Mouse (Mus musculus): ENCODE results near the gene Milr1.
"Not testable (repeated sequence)": the region's sequence is repeated elsewhere in the genome, so short reads cannot be mapped to it uniquely, and the experiment has no call there.

Gene Milr1

DNA sequence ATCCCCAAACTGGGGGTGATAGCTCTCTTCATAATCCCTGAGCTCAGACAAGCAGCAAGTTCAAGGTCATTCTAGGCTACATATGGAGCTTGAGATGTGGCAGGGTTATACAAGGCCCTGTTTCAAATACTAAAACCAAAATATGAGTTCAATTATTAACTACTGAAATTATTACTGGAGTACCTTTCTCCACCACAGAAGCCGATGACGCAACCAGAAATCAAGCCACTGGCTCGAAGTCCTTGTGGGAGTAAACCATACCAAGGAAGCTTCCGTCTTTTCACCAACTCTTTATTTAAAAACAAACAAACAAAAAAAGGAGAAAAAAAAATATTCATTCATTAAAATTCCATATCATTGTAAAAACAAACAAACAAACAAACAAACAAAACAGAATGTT is 25.9 kb downstream of the Milr1 start:
- DNase-seq (ENCODE audit: low spot score in 2 of 2): no peak

DNA sequence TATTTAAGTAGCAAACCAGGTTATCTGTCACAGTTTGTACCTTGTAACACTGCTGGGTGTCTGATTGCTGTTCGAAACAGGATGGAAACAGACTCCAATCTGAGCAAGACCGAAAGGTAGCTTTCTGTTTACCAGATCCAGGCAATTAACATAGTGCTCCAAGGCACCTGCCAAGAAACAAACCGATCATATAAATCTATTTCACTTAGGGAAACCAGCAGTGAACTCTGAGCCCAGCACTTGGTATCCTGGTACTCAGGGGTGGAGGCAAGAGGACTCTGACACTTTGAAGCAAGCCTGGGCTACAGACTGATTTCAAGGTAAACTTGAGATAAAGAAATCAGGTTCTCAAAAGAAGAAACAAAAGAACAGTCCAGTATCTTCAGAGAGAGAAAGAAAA is 26.4 kb downstream of the Milr1 start:
- DNase-seq (ENCODE audit: low spot score in 2 of 2): no peak

DNA sequence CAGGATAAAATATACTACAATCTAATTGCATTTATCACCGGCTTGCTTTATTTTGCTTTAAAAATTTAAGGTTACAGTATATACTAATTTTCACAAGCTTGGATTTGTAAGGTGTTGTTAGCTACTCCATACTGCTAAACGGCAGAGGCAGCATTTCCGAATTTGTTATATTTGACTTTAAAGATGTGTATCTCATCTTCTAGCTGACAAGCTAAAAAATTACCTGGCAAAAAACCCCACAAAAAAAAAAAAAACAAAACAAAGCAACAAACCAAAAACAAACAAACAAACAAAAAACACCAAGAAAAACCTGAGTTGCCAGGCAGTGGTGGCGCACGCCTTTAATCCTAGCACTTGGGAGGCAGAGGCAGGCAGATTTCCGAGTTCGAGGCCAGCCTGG is 27.1 kb downstream of the Milr1 start:
- no peak for DNase-seq (ENCODE audit: low spot score in 2 of 2)

DNA sequence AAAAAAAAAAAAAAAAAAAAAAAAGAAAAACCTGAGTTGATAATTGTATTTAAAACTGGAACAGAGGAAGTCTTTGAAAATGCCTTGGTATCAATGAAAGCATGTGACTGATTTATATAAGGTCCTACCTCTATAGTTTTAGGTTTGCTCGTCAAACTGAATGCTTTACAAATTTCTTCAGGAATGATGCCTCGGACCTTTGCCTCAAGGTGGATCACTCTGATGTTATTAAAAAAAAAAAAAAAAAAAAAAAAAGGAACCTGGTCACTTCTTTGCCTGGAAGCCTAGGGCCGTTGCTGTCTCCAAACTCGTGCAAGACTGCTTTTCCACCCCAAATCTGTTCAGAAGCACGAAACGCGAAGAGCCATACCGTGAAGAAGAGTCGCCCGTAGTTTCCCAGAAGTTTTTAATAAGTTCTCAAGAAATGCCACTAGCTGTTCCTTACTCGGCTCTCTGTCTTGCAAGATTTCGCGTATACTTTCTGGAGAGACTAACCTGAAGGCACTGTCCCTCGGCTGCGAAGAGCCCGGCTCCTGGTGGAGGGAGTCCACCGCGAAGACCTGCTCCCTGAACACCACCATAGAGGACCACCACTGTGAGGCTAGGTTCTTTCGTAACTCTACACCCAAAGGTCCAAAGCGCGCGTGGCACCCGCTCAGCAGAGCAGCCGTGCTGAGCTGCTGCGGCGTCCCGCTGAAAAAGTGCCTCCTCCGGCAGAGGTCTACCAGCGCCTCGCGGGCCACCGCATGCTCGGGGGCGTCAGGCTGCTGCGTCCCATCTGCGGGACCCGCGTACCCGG is 27.8 kb downstream of the Milr1 start:
- DNase-seq (ENCODE audit: low spot score in 2 of 2): no peak

DNA sequence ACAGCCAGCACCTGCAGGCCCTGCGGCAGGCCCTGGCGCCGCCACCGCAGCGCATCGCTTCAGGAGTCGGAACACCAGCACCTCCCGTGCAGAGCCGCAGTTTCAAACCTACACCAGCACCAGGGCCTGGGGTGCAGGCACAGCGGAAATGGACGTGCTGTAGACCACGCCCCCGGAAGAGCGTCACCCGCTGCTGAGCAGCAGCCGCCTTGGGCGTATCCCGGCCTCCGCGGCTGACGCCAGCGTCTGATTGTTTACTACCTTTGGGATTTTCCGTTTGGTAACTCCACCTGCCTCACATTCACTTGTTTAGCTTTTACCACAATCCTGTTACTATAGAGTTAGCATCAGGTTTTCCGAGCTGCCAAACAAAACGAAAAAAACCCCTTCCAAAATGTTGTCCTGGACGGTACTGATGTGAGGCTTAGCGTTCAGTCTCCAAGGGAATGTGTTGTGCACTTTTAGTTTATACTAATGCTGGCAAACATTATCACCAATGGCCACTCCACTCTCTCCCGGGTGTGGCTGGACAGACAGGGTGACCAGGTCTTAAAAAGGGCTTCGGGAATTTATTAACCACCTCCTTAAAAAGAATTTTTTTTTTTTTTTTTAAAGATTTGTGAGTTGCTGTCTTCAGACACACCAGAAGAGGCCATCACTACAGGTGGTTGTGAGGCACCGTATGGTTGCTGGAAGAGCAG is 28.5 kb downstream of the Milr1 start, which contains the start of gene Polg2:
Polg2 (minus strand) TSS at position 150 of the 701 bp plus-strand sequence.
- DNase-seq (ENCODE audit: low spot score in 2 of 2): peak; percentile 88 to 94

DNA sequence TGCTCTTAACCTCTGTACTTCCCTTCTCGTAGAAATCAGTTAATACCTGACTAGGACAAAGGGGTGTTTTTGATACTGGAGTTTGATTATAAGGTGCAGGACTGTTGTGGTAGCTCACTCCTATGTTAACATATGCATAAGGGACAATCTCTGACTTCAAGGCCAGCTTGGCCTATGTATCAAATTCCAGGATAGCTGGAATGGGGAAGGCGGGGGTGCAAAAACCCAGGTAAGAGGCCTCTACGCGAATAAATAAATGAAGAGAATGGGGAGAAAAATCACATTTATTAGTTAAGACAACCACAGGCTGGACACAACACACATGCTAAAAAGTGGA is 29.0 kb downstream of the Milr1 start:
- DNase-seq (ENCODE audit: low spot score in 2 of 2): no peak

DNA sequence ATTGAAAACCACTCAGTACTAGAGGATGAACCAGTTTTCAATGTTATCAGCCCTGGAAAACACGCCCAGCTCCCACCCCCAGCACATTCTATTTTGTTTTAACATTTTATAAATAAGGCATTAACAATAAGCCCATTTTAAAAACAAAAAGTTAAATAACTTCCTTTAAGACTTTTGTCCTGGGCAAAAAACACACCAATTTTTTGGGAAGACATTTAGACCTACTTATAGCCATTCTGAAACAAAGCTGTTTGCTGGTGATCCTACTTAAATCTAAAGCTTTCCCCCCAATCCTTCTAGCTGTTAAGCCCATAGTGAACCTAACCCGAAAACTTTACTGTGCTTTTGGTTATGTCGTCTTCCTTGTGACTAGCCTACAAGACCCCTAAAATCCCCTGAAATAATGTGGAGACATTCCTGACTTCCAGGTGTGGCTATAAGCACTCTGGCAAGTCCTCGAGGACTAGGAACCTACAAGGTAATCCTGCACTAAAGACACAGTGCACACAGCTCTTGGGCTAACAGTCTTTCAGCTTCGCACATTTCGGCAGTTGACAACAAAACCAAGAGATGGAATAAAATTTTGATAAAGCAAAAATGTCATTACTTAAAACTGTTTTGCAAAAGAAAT is 29.7 kb downstream of the Milr1 start:
- DNase-seq (ENCODE audit: low spot score in 2 of 2): peak in 1 of 2 experiments; percentile 9

DNA sequence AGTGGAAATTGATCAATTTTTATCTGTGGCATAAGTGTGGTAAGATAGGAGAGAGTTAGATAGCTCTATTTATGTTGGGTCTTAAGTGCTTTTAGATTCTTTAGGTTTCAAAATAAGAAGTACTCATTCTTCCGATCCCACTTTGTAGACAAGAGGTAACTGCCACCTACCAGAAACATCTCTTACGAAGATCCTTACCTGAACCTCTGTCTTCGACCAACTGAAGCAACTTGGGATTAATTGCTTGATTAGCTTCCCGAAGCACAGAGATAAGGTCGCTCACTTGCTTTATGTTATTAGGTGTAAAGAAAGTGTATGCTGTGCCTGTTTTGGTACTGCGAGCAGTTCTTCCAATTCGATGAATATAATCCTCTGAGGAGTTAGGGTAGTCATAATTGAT is 31.2 kb downstream of the Milr1 start:
- peak in 1 of 2 experiments; percentile 7 for DNase-seq (ENCODE audit: low spot score in 2 of 2)

DNA sequence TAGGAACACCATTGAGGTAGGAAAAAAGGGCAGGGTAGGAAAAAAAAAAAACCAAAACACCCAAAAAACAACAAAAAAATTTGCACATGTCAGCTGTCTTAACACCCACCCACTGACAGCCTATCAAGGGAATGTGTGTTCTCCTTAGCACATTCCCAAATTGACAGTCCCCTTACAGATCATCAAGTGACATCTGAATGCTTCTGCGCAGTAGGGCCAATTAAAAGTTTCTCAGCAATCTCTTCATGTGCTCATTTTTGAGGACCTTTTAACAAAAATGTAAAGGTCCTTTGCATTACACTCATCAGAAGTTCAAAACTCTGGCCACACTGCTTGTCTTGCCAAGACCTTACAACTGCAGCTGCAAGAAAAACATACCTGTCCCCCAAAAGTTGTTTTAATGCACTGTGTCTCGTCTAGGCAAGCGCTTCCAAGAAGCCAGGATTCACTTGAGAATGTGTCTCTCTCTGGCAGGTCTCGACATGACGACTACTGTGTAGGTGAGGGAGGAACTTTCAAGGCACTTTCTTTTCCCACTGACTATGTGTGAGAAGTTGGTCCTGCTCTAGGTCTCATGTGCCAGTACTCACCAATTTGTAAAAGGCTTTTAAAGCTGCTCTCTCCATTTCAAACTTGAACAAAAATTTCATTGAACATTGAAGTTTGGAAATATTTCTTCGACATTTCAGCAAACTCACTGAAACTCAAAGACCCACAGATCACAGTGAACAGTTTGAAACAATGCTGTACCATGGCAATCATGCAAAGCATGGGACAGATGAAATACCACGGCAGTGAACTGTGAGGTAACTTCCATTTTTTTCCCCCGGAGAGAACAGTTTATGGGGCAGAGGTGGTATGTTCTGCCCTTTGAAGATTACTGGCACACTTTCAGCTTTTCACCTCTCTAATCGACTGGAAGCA is 32.1 kb downstream of the Milr1 start:
- peak in 1 of 2 experiments; percentile 11 for DNase-seq (ENCODE audit: low spot score in 2 of 2)

DNA sequence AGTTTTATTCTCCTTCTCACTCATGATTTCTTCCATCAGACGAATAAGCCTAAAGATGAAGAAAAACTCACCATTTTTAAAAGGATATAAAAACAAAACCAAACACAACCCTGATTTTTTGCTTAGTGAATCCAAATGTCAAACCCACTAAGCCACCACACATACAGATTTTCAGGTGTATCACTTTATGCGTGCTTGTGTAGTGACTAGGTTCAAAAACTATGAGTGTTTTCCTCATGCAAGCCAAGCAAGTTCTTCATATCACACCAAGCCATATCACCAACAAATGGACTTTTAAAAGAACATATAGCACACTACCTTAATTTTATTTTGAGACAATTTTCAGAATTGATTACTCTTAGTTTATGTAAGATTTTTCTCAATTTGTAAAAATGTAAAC is 33.5 kb downstream of the Milr1 start:
- no peak for DNase-seq (ENCODE audit: low spot score in 2 of 2)

DNA sequence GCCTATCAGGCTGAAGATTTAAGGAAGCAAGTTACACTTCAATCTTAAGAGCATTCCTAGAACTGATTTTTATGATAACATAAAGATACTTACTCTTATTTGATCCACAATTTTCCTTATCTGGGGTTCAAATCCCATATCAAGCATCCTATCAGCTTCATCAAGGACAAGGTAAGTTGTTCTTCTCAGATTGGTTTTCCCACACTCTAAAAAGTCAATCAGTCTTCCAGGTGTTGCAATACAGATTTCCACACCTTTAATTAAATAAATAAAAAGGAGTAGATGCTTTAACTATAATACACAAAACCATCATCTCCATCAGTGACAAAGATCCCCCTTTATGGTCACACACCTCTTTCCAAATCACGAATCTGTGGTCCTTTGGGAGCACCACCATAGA is 34.0 kb downstream of the Milr1 start:
- no peak for DNase-seq (ENCODE audit: low spot score in 2 of 2)

DNA sequence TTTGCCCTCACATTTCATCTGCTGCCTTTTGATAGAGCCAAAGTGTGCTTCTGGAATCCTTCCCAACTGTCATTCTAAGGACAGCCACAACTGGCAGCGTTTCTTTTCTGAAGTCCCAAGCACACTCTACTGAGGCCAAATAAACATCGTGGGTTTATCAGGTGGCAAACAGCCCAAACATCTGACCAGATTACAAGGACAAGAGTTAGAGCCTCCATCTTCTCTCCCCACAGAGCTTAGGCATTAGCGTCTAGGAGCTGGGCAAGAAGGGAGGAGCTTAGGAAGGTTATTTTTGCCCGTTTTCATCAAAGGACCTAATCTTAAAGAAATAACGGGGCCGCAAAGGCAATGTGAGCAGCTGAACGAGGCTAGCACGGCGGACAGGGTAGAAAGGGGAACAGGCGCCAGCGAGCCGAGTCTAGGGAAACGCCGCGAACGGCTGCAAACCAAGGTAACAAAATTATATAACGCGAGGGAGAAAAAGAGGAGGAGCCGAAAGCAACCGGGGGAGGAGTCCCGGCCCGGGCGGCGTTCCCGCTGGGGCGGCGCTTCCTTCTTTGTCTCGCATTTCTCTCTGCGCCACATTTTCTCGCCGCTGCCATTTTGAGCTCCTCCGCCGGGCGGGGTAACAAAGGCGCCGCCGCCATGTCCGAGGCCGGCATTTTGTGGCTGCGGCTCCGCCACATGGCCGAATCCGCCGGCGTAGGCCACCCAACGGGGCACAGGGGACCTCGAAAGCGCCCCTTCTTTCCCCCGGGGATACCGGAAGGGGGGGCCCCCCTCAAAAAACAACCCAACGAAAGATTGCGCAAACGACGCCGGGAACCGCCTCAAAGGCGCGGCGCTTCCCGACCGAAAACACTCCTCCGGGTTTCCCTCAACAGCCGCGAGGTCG is 36.4 kb downstream of the Milr1 start:
- peak; percentile 90 to 93 for DNase-seq (ENCODE audit: low spot score in 2 of 2)

DNA sequence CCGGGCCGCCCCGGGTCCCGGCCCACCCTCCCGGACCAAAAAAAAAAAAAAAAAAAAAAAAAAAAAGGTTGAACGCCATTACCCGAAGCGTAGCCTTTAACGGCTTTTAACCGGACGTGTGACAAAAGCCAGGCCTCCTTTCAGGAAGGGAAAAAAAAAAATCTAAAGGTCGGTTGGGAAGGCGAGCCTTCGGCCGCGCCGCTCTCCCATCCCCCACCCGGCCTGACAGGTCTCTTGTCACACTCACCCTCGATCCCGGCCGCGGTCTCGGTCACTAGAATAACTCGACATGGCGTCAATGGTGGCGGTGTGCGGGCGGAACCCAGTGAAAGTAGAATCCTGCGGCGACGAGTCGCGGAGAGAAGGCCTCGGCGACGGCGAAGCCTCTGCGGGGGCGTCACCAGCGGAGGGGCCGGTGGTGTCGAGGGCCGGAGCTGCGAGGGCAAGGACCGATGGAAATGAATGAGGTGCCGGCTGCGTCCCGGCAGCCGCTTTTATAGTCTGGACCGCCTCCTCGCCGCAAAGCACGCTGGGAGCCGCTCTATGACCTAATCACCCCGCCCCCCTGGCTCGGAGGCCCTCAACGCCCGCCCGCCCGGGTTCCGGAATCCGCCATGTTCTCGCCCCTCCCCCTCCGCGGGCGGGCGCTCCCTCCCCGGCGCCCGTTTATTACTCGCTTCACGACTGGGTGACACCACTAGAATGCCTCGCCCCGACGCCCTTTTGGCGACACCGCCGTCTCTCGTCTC is 37.2 kb downstream of the Milr1 start:
- peak in 1 of 2 experiments; percentile 100 for DNase-seq (ENCODE audit: low spot score in 2 of 2)

DNA sequence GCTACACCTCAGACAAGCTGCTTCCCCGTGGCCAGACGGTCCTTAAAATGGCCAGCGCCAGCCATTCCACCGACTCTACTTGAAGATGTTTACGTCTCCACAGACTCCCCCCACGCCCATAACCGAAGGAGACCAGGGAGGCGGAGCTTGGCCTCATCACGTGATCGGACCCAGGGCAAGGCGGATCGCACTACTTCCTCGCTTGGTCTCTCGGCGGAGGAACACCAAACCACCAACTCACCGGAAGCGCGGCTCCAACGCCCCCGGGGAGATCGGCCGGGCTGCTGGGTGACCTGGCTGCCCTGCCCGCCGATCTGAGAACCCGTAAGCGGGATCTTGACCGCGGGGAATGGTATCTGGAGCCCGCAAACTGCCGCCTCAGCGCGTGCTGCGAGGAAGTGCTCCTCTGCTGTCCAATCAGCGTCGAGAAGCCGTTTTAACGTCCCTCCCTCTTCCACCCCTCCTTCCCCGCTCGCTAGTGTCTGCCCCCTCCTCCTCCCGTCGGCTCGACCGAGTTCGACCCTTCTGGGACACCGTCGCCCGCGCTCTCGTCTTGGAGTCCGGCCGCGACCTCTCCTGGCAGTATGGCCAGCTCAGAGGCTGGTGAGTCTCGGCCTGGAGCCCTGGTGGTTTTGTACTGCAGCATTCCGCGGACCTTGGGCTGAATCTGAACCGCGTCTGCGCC is 37.9 kb downstream of the Milr1 start, which contains the start of the genes Ddx5 and Cep95:
Ddx5 (minus strand) TSS at position 411 of the 685 bp plus-strand sequence.
Cep95 (plus strand) TSS at position 478 of the 685 bp plus-strand sequence.
- peak; percentile 99 to 100 for DNase-seq (ENCODE audit: low spot score in 2 of 2)

DNA sequence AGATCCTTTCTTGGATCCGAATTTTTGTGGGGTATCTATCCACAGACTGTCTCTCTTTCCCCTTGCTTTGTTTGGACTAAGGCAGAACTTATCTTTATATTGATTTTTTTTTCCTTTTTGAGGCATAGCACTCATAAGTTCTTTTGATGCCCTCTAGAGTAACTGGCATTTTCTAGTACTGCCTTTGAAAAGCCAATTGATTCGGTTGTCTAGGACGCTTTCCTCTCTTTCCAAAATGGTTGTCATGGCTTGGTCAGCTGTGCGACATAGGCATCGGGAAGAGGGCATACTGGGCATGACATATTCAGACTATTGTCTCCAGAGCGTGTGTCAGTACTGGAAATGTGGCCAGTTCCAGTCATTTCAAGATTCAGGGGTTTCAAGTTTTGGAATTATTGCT is 38.6 kb downstream of the Milr1 start:
- no peak for DNase-seq (ENCODE audit: low spot score in 2 of 2)

DNA sequence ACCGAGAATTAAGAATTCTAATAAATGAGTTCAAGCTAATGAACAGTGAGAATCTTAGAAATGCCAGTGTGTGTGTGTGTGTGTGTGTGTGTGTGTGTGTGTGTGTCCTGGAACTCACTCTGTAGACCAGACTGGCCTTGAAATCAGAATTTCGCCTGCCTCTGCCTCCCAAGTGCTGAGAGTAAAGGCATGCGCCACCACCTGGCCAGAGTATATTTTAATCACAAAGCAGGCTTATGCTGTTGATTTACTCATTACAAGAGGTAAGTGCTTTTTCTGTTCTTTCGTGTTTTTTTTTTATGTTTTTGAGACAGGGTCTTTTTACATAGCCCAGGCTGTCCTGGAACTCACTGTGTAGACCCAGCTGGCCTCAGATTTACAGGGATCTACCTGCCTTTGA is 42.8 kb downstream of the Milr1 start:
- DNase-seq (ENCODE audit: low spot score in 2 of 2): peak in 1 of 2 experiments; percentile 33

DNA sequence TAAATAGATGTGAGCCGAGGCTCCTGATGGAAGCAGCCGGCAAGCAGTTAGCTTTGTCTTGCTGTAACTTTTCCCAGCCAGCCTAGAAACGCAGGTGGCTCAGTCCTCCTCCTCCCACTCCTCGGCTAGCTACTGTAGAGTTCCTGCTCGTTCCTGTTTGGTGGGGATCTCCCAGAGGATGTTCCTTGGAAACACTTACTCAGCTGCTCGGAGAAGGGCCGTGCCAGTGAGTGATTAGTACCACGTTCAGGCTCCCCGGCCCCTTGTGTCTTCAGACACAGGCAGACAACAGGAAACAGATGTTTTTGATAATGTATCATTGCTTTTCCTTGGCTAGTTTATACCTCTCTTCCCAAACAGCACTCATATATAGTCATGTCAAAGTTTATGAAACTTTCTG is 44.7 kb downstream of the Milr1 start:
- no peak for DNase-seq (ENCODE audit: low spot score in 2 of 2)

DNA sequence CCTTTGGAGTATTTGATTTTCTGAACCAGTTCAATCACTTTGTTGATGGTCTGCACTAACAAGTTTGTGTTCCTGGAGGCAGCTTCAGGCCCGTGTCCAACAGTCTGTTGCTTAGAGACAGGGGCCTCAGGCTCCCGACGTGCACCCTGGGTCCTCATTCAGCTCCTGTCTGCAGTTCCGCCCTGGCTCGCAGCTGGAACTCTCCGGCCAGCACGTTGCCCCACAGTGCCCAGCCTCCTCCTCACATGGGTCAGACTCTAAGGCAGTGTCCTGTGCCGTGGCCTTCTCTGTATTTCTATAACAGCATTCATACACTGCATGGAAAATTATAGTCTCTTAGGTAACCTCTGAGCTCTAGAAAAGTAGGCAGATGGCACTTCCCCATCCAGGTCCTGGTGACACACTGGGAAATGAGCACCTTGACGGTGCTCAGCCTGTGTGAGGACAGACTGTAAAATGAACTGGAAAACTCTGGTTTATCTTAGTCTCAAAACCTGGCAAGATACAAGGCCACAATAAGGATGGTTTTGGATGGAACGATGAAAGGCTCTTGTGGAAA is 51.1 kb downstream of the Milr1 start:
- DNase-seq (ENCODE audit: low spot score in 2 of 2): no peak

DNA sequence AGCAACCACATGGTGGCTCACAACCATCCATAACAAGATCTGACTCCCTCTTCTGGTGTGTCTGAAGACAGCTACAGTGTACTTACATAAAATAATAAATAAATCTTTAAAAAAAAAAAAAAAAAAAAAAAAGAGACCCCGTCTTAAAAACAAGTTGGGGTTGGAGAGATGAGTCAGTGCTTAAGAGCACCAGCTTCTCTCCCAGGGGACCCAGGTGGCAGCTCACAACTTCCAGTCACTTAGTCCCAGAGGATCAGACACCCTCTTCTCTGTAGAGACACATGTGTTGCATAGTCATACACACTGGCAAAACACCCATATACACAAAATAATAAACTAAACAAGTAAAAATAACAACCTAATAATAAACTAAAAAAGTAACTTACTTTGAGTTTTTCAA is 56.4 kb downstream of the Milr1 start:
- not testable (repeated sequence) for DNase-seq (ENCODE audit: low spot score in 2 of 2)

All from spleen, postnatal 10 days (tissue).